ENCODE assay signal across 8 mouse cellular contexts in genomic region chr1:74362325-74363229, GRCm38 (mm10). TPM values are rescaled to one million over a fixed set of nuclear protein-coding genes. Genes with fewer than 3 reads are reported as not detected.
DNase-seq lines count a peak whose midpoint lies in the region; ATAC-seq and TF ChIP-seq lines count a peak whose summit lies in the region.

No protein-coding gene starts in this region.

- no peak overlapping the region for H3K4me3 ChIP-seq in liver, embryonic 16.5 days (ENCODE audit: low read depth, low read length)
- no peak overlapping the region for H3K4me3 ChIP-seq in liver, postnatal 0 days (ENCODE audit: low read depth, low read length)
- H3K4me3 ChIP-seq in embryonic facial prominence, embryonic 13.5 days, result no peak overlapping the region
- no peak overlapping the region for H3K4me3 ChIP-seq in macrophage (ENCODE audit: inconsistent target)

- 59% methylated on average over 17 of the region's 17 CpGs for WGBS in liver, embryonic 16.5 days (ENCODE audit: insufficient replicate concordance)
- WGBS in liver, postnatal 0 days (ENCODE audit: insufficient replicate concordance), result 66% methylated on average over 17 of the region's 17 CpGs
- WGBS in embryonic facial prominence, embryonic 13.5 days, result 61% methylated on average over 17 of the region's 17 CpGs
- 89% methylated on average over 17 of the region's 17 CpGs for WGBS in macrophage (ENCODE audit: missing documents)

- H3K27ac ChIP-seq in liver, embryonic 16.5 days (ENCODE audit: low read length), result no peak overlapping the region
- no peak overlapping the region for H3K27ac ChIP-seq in liver, postnatal 0 days (ENCODE audit: low read depth)
- H3K27ac ChIP-seq in embryonic facial prominence, embryonic 13.5 days, result 0 out of 2 replicates have a peak overlapping the region, but pooled peaks have one; percentile 22
- H3K27ac ChIP-seq in macrophage, result peak overlapping the region; percentile 28; the same call in 1 of the 2 replicates

- TF ChIP-seq EP300 in liver, postnatal 0 days (IDR thresholded peaks at IDR 0.05; ENCODE audit: low read depth), result no peak

- H3K9ac ChIP-seq in liver, embryonic 16.5 days (ENCODE audit: low read depth, low read length), result no peak overlapping the region
- no peak overlapping the region for H3K9ac ChIP-seq in liver, postnatal 0 days (replicated peaks)
- peak overlapping the region; percentile 60 for H3K9ac ChIP-seq in embryonic facial prominence, embryonic 13.5 days

- 0 out of 2 replicates have a peak, but pooled peaks have one; percentile 16 for ATAC-seq in liver, embryonic 16.5 days (ENCODE audit: low read depth)
- no peak for ATAC-seq in liver, postnatal 0 days
- ATAC-seq in embryonic facial prominence, embryonic 13.5 days (ENCODE audit: insufficient number of reproducible peaks, insufficient read depth, low FRiP score, low TSS enrichment, low read depth), result peak; percentile 29; the same call in 1 of the 2 replicates

- H3K4me2 ChIP-seq in liver, embryonic 16.5 days (ENCODE audit: low read depth, low read length), result no peak overlapping the region
- H3K4me2 ChIP-seq in liver, postnatal 0 days (ENCODE audit: low read depth, low read length), result no peak overlapping the region
- H3K4me2 ChIP-seq in embryonic facial prominence, embryonic 13.5 days, result peak overlapping the region; percentile 7; the same call in 1 of the 2 replicates

- H3K27me3 ChIP-seq in liver, embryonic 16.5 days (ENCODE audit: control insufficient read depth, insufficient read depth, low read depth, low read length), result no peaks in the 10 kb centered on the region; the same call in 1 of the 2 replicates
- H3K27me3 ChIP-seq in liver, postnatal 0 days (ENCODE audit: insufficient read depth, low read length), result no peaks in the 10 kb centered on the region
- H3K27me3 ChIP-seq in embryonic facial prominence, embryonic 13.5 days, result no peaks in the 10 kb centered on the region

- H3K79me2 ChIP-seq in macrophage (ENCODE audit: inconsistent target), result no peaks in the 10 kb centered on the region

- no peaks in the 10 kb centered on the region for H3K9me3 ChIP-seq in liver, embryonic 16.5 days (replicated peaks; ENCODE audit: control insufficient read depth, low read length)
- H3K9me3 ChIP-seq in liver, postnatal 0 days (ENCODE audit: low read length), result no peaks in the 10 kb centered on the region
- H3K9me3 ChIP-seq in embryonic facial prominence, embryonic 13.5 days, result no peaks in the 10 kb centered on the region

- no peaks in the 10 kb centered on the region for H3K36me3 ChIP-seq in liver, embryonic 16.5 days (ENCODE audit: control insufficient read depth, insufficient read depth)
- H3K36me3 ChIP-seq in liver, postnatal 0 days (replicated peaks; ENCODE audit: insufficient read depth, low read length), result no peaks in the 10 kb centered on the region
- H3K36me3 ChIP-seq in embryonic facial prominence, embryonic 13.5 days, result no peaks in the 10 kb centered on the region
- no peaks in the 10 kb centered on the region for H3K36me3 ChIP-seq in macrophage (ENCODE audit: inconsistent target)

- TF ChIP-seq CTCF in liver, postnatal 0 days (IDR thresholded peaks at IDR 0.05; ENCODE audit: low read depth), result no peak

- no peaks in the 10 kb centered on the region; the same call in 1 of the 2 replicates for H3K4me1 ChIP-seq in liver, embryonic 16.5 days (ENCODE audit: control insufficient read depth, low read depth, low read length)
- peaks cover 7% of the 10 kb centered on the region for H3K4me1 ChIP-seq in liver, postnatal 0 days (ENCODE audit: insufficient read depth)
- H3K4me1 ChIP-seq in embryonic facial prominence, embryonic 13.5 days, result peaks cover 8% of the 10 kb centered on the region

- DNase-seq in heart, adult 11 months, result peak; percentile 93
- no peak for DNase-seq in heart, adult 8-10 months (ENCODE audit: low spot score)
- no peak for DNase-seq in liver, postnatal 0 days
- DNase-seq in embryo, embryonic 10.5 days (ENCODE audit: low spot score), result no peak
- no peak for DNase-seq in adrenal gland, postnatal 25 days

RNA-seq across cellular contexts. Expression of gene Catip, which starts 0.7 kb away (rescaled TPM):
- under 1 TPM; 0.17 to 0.37 (median 0.25) TPM for total RNA-seq in heart, adult 8-10 months (2022)
- 0.05 and 0.08 TPM in 2 replicates for polyA plus RNA-seq in liver, embryonic 16.5 days (2015; fragmentation: Nextera tagmentation; extraction: Ambion mirVana)
- 0.11 TPM in 1 of 2 replicates, not detected in the other for polyA plus RNA-seq in liver, postnatal 0 days (2015; fragmentation: Nextera tagmentation; extraction: Ambion mirVana)
- 0.63 and 0.77 TPM in 2 replicates for polyA plus RNA-seq in embryonic facial prominence, embryonic 13.5 days (2015; fragmentation: Nextera tagmentation; extraction: Ambion mirVana)
- 1 to 10 TPM in 1 of 26 experiments, under 1 TPM in 6, not detected in 19; 0.31 to 1.3 (median 0.81) TPM for total RNA-seq in macrophage (2018; cell fraction: chromatin; rRNA removed)
- under 1 TPM; 0.03 to 0.68 (median 0.14) TPM for total RNA-seq in macrophage (2018; cell fraction: cytosol; rRNA removed)
- 1 to 10 TPM in 6 of 26 experiments, under 1 TPM in 12, not detected in 8; 0.29 to 1.7 (median 0.84) TPM for total RNA-seq in macrophage (2018; cell fraction: nucleus; rRNA removed)
- 0.19 to 0.80 TPM (median 0.30 TPM) in 3 replicates for polyA plus RNA-seq in macrophage (2018)
- 0.67 TPM in 2 replicates for total RNA-seq in adrenal gland, postnatal 25 days (2021)

RNA-seq across cellular contexts. Expression of gene Slc11a1, which starts 12.4 kb away (rescaled TPM):
- total RNA-seq in heart, adult 8-10 months (2022), result 1 to 10 TPM; 3.9 to 6.6 (median 5.1) TPM
- 17.4 and 17.9 TPM in 2 replicates for polyA plus RNA-seq in liver, embryonic 16.5 days (2015; fragmentation: Nextera tagmentation; extraction: Ambion mirVana)
- polyA plus RNA-seq in liver, postnatal 0 days (2015; fragmentation: Nextera tagmentation; extraction: Ambion mirVana), result 12.8 and 15.1 TPM in 2 replicates
- 1.8 and 2.8 TPM in 2 replicates for polyA plus RNA-seq in embryonic facial prominence, embryonic 13.5 days (2015; fragmentation: Nextera tagmentation; extraction: Ambion mirVana)
- total RNA-seq in macrophage (2018; cell fraction: chromatin; rRNA removed), result 100 to 1,000 TPM in 25 of 26 experiments, 10 to 100 TPM in 1; 65.4 to 694 (median 454) TPM
- total RNA-seq in macrophage (2018; cell fraction: cytosol; rRNA removed), result 100 to 1,000 TPM; 292 to 674 (median 440) TPM
- 100 to 1,000 TPM; 115 to 958 (median 476) TPM for total RNA-seq in macrophage (2018; cell fraction: nucleus; rRNA removed)
- 377 to 467 TPM (median 435 TPM) in 3 replicates for polyA plus RNA-seq in macrophage (2018)
- 5.8 and 11.4 TPM in 2 replicates for total RNA-seq in adrenal gland, postnatal 25 days (2021)

RNA-seq across cellular contexts. Expression of gene Ctdsp1, which starts 28.7 kb away (rescaled TPM):
- total RNA-seq in heart, adult 8-10 months (2022), result 100 to 1,000 TPM; 115 to 130 (median 121) TPM
- 45.9 and 48.6 TPM in 2 replicates for polyA plus RNA-seq in liver, embryonic 16.5 days (2015; fragmentation: Nextera tagmentation; extraction: Ambion mirVana)
- polyA plus RNA-seq in liver, postnatal 0 days (2015; fragmentation: Nextera tagmentation; extraction: Ambion mirVana), result 40.0 and 40.4 TPM in 2 replicates
- polyA plus RNA-seq in embryonic facial prominence, embryonic 13.5 days (2015; fragmentation: Nextera tagmentation; extraction: Ambion mirVana), result 91.0 and 92.3 TPM in 2 replicates
- 10 to 100 TPM; 19.5 to 66.8 (median 34.4) TPM for total RNA-seq in macrophage (2018; cell fraction: chromatin; rRNA removed)
- total RNA-seq in macrophage (2018; cell fraction: cytosol; rRNA removed), result 100 to 1,000 TPM in 22 of 26 experiments, 10 to 100 TPM in 4; 88.3 to 172 (median 115) TPM
- total RNA-seq in macrophage (2018; cell fraction: nucleus; rRNA removed), result 100 to 1,000 TPM in 1 of 26 experiments, 10 to 100 TPM in 25; 37.1 to 101 (median 59.1) TPM
- polyA plus RNA-seq in macrophage (2018), result 82.2 to 152 TPM (median 116 TPM) in 3 replicates
- total RNA-seq in adrenal gland, postnatal 25 days (2021), result 168 and 179 TPM in 2 replicates

RNA-seq across cellular contexts. Expression of gene Vil1, which starts 46.6 kb away (rescaled TPM):
- 1 to 10 TPM in 3 of 4 experiments, under 1 TPM in 1; 0.98 to 2.0 (median 1.7) TPM for total RNA-seq in heart, adult 8-10 months (2022)
- polyA plus RNA-seq in liver, embryonic 16.5 days (2015; fragmentation: Nextera tagmentation; extraction: Ambion mirVana), result 0.69 and 1.6 TPM in 2 replicates
- polyA plus RNA-seq in liver, postnatal 0 days (2015; fragmentation: Nextera tagmentation; extraction: Ambion mirVana), result 0.13 and 0.19 TPM in 2 replicates
- polyA plus RNA-seq in embryonic facial prominence, embryonic 13.5 days (2015; fragmentation: Nextera tagmentation; extraction: Ambion mirVana), result 0.20 and 2.0 TPM in 2 replicates
- total RNA-seq in macrophage (2018; cell fraction: chromatin; rRNA removed), result under 1 TPM in 9 of 26 experiments, not detected in 17; 0.18 to 0.94 (median 0.40) TPM
- under 1 TPM in 23 of 26 experiments, not detected in 3; 0.03 to 0.28 (median 0.11) TPM for total RNA-seq in macrophage (2018; cell fraction: cytosol; rRNA removed)
- under 1 TPM in 12 of 26 experiments, not detected in 14; 0.17 to 0.70 (median 0.32) TPM for total RNA-seq in macrophage (2018; cell fraction: nucleus; rRNA removed)
- polyA plus RNA-seq in macrophage (2018), result 0.04 to 0.06 TPM in 2 of 3 replicates, not detected in the other
- 1.6 TPM in 2 replicates for total RNA-seq in adrenal gland, postnatal 25 days (2021)

RNA-seq across cellular contexts. Expression of gene Tmbim1, which starts 57.2 kb away (rescaled TPM):
- total RNA-seq in heart, adult 8-10 months (2022), result 10 to 100 TPM; 40.4 to 45.1 (median 44.2) TPM
- polyA plus RNA-seq in liver, embryonic 16.5 days (2015; fragmentation: Nextera tagmentation; extraction: Ambion mirVana), result 16.5 and 18.8 TPM in 2 replicates
- polyA plus RNA-seq in liver, postnatal 0 days (2015; fragmentation: Nextera tagmentation; extraction: Ambion mirVana), result 18.5 and 18.7 TPM in 2 replicates
- 28.4 and 29.4 TPM in 2 replicates for polyA plus RNA-seq in embryonic facial prominence, embryonic 13.5 days (2015; fragmentation: Nextera tagmentation; extraction: Ambion mirVana)
- 100 to 1,000 TPM in 4 of 26 experiments, 10 to 100 TPM in 22; 17.8 to 135 (median 35.5) TPM for total RNA-seq in macrophage (2018; cell fraction: chromatin; rRNA removed)
- total RNA-seq in macrophage (2018; cell fraction: cytosol; rRNA removed), result 10 to 100 TPM; 25.9 to 77.3 (median 42.7) TPM
- total RNA-seq in macrophage (2018; cell fraction: nucleus; rRNA removed), result 100 to 1,000 TPM in 2 of 26 experiments, 10 to 100 TPM in 24; 22.2 to 128 (median 38.8) TPM
- polyA plus RNA-seq in macrophage (2018), result 46.8 to 61.2 TPM (median 52.2 TPM) in 3 replicates
- total RNA-seq in adrenal gland, postnatal 25 days (2021), result 83.1 and 84.7 TPM in 2 replicates

Comparison
In these comparisons a context has a peak if more than half of its experiments do, and no peak if none do; other contexts are left out.
1. H3K27ac ChIP-seq: peak in embryonic facial prominence, embryonic 13.5 days (single experiment) and macrophage (single experiment); none in liver, embryonic 16.5 days (single experiment) and liver, postnatal 0 days (single experiment).
2. RNA of gene Slc11a1, which starts 12.4 kb away (polyA plus RNA-seq): 377 to 467 TPM in macrophage; 17.4 to 17.9 TPM in liver, embryonic 16.5 days, 12.8 to 15.1 TPM in liver, postnatal 0 days and 1.8 to 2.8 TPM in embryonic facial prominence, embryonic 13.5 days; every median in the first group is over 10 times any median in the second.